Mouse (Mus musculus): ENCODE results near the gene Gigyf1.

Gigyf1 gene

GRCm38 (mm10) chr5:137570691-137571586 lies 52.6 kb downstream of the Gigyf1 start:
- no peak for DNase-seq (ENCODE audit: low spot score in 2 of 2)

GRCm38 (mm10) chr5:137574470-137574901 lies 56.1 kb downstream of the Gigyf1 start:
- peak in 1 of 2 experiments; percentile 39 for DNase-seq (ENCODE audit: low spot score in 2 of 2)
